Mouse (Mus musculus) small intestine, adult 2 months (tissue): ENCODE measurements at regions not wholly inside any gene's neighbourhood (a gene's known extent, or its start where the extent isn't known, plus 50 kb on each side); places are given as distances from the start of the nearest gene placed in this dataset.

Experiments used
- H3K27ac ChIP-seq: fragments of 200-500 bp; 2 replicates; pipeline ENCODE4 v1.5.1; 2012; ENCODE audit warnings: low read depth, low read length, control low read depth, inconsistent platforms; ENCODE audit not compliant: insufficient read depth
- H3K27me3 ChIP-seq: fragments of 200-500 bp; 2 replicates; pipeline ENCODE4 v1.6.1; 2012; ENCODE audit warnings: mild to moderate bottlenecking, moderate library complexity, low read length, inconsistent platforms; ENCODE audit not compliant: control insufficient read depth, insufficient read depth
- H3K36me3 ChIP-seq: fragments of 200-500 bp; 2 replicates; pipeline ENCODE4 v1.6.1; 2012; ENCODE audit warnings: mild to moderate bottlenecking, low read length, control low read depth, inconsistent platforms; ENCODE audit not compliant: control insufficient read depth, insufficient read depth
- H3K4me1 ChIP-seq: fragments of 200-500 bp; 2 replicates; pipeline ENCODE4 v1.6.1; 2012; ENCODE audit warnings: low read length, inconsistent platforms, mixed read lengths; ENCODE audit not compliant: control insufficient read depth, insufficient read depth, insufficient read length
- H3K4me3 ChIP-seq: fragments of 200-500 bp; 2 replicates; pipeline ENCODE4 v1.5.1; 2012; ENCODE audit warnings: low read depth, mild to moderate bottlenecking, control low read depth, inconsistent platforms, low read length, moderate library complexity
- CTCF ChIP-seq: fragments of 200-500 bp; IDR thresholded peaks from 2 replicates; pipeline ENCODE4 v1.5.1; 2012; ENCODE audit warnings: low read depth, mild to moderate bottlenecking, control low read depth, inconsistent platforms, low read length, moderate library complexity, mixed read lengths; ENCODE audit not compliant: insufficient replicate concordance, insufficient read length; ENCODE audit errors: extremely low read depth
- POLR2A ChIP-seq: fragments of 200-500 bp; IDR thresholded peaks from 2 replicates; pipeline ENCODE4 v1.6.1; 2012; ENCODE audit warnings: low read depth, mild to moderate bottlenecking, control low read depth, inconsistent platforms, low read length, moderate library complexity
- WGBS: fragments of 180-500 bp; shearing (Covaris S2); methylation state at CpG from one replicate; pipeline ENCODE4 v1.1.7; 2018; 5-methylcytosine and 5-hydroxymethylcytosine counted together

DNA sequence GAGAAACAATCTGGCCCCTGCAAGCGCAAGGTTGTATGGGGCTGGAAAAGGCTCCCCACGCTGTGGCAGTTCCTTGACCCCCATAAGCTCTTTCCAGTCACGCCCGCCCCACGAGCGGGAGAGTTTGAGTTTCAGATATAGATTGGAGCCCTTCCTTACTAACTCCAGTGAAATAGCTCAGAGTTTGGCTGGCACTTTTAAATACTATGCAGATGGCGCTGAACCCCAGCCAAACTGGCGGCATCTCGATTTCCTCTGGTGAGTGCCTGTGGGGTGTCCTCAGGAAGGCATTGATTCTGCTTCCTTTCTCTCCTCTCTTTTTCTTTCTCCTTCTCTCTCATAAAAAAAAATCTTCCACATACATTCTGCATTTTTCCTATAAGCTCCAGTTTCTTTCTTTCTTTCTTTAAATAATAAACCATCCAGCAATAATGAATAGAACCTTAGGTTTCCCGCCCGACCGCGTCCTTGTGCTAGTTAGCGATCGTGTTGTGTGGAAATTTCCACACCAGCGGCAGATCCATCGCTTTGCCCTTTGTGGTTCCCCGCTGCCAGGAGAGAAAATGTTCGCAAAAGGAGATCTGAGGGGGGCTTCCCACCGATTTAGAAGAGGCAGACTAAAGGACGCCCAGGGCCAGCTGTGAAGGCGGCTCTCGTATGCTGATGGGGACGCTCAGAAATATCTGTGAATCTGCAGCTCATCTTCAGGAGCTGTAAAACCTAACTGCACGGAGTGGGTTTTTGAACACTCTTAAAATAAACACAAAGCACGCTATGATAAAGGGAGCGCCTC is 247.8 kb downstream of the Etnk1 start:
- H3K36me3 ChIP-seq, result no peaks in the 10 kb centered on the region
- no peaks in the 10 kb centered on the region for H3K4me1 ChIP-seq
- H3K27ac ChIP-seq, result no peak overlapping the region
- TF ChIP-seq CTCF, result no peak
- no peak for TF ChIP-seq POLR2A
- no peaks in the 10 kb centered on the region for H3K27me3 ChIP-seq
- WGBS, result 83% methylated on average over 27 of the region's 27 CpGs
- H3K4me3 ChIP-seq, result no peak overlapping the region

DNA sequence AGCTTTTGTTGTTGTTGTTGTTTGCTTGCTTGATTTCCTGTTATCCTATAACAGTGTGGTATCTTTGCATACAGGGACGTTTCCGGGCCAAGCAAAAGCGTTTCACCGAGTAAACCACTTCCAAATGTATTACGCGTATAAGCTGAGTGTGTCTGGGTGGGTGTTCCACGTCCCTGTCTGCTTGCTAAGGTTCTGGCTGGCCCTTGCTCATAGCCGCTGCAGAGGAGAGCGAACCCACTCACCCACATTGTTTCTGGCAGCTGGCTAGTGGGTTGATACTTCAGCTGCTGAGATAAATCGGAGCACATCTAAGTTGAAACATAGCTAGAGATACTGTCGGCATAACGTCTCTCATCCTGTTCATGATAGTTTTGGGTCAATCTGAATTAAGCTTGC is 248.4 kb downstream of the Etnk1 start:
- TF ChIP-seq CTCF, result no peak
- TF ChIP-seq POLR2A, result no peak
- WGBS, result 89% methylated on average over 12 of the region's 12 CpGs
- no peaks in the 10 kb centered on the region for H3K4me1 ChIP-seq
- H3K4me3 ChIP-seq, result no peak overlapping the region
- no peak overlapping the region for H3K27ac ChIP-seq
- no peaks in the 10 kb centered on the region for H3K36me3 ChIP-seq
- H3K27me3 ChIP-seq, result no peaks in the 10 kb centered on the region

DNA sequence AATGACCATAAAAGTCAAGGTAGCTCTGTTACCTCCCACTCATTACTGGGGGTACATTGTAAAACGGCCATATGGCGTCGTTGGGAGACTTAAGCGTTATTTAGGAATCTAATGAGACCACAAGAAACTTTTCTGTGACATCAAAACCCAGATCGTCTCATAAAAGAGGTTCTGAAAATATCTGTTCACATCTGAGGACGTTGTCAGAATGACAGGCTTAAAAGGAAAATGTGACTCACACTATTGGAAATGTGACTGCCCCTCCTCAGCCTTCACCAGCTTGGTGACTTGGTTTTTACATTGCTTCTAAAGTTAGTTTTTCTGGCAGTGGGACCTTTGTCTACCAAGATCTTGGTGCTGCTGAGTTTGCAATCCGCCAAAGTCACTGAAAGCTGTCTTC is 252.9 kb downstream of the Etnk1 start:
- TF ChIP-seq POLR2A, result no peak
- TF ChIP-seq CTCF, result no peak
- 89% methylated on average over 7 of the region's 7 CpGs for WGBS
- H3K27me3 ChIP-seq, result no peaks in the 10 kb centered on the region
- no peaks in the 10 kb centered on the region for H3K4me1 ChIP-seq
- no peak overlapping the region for H3K27ac ChIP-seq
- no peak overlapping the region for H3K4me3 ChIP-seq
- no peaks in the 10 kb centered on the region for H3K36me3 ChIP-seq

DNA sequence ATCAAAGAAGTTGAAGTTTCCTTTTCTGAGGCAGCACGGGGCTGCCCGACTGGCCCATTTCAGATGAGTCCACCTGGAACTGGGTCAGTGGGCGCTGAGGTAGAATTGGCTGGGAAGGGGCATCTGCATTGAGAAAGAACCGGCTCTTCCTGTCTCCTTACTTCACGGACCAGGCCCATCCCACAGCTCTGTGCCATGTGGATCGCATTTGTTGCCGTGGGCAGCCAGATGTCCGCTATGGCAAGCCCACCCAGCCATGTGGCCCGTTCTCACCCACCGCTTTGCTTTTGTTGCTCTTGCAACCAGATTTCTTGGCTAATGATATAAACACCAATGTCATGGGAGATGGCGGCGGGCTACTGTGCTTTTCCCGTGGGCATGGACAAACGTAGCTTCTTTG is 256.0 kb downstream of the Etnk1 start:
- 94% methylated on average over 14 of the region's 14 CpGs for WGBS

DNA sequence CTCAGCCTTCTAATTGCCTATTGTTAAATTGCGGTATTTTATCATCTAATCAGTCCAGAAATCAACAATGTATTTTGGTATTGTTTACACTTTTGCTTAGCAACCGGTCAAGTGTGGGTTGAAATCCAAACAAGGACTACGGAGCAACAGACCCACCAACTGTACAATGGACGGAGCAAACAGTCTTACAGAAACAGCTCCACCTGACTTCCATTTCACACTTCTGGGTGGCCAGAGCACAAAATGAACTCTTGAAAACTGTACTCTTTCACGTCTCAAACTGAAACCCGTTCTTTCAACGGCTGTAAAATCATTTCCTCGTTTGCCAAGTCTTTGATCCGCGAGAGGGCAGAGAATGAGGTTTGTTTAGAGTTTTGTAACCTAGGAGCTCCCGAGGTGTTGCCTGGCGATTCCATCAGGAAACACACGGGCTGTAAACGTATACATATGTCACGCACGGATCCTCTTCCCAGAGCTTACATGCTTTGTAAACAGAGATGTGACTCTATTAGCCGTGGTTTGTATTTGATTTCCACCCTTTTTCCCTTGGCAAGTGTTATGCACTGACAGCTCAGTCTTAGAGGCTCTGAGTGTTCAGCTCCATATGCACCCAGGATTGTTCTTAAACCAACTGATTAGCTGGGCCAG is 258.3 kb downstream of the Etnk1 start:
- Histone ChIP-seq H3K27ac (no peak overlapping the region), H3K4me1 (peaks cover 6% of the 10 kb centered on the region; the same call in 1 of the 2 replicates), H3K27me3 (no peaks in the 10 kb centered on the region), H3K36me3 (no peaks in the 10 kb centered on the region), H3K4me3 (peak overlapping the region; percentile 16; the same call in 1 of the 2 replicates)
- TF ChIP-seq POLR2A (no peak), CTCF (no peak)
- 5% methylated on average over 17 of the region's 17 CpGs for WGBS

More for the DNA sequence above, 256.0 kb downstream of the Etnk1 start:
- Histone ChIP-seq H3K4me1 (peaks cover 6% of the 10 kb centered on the region; the same call in 1 of the 2 replicates), H3K27me3 (no peaks in the 10 kb centered on the region), H3K4me3 (no peak overlapping the region), H3K36me3 (no peaks in the 10 kb centered on the region), H3K27ac (no peak overlapping the region)
- no peak for TF ChIP-seq POLR2A
- TF ChIP-seq CTCF, result no peak

DNA sequence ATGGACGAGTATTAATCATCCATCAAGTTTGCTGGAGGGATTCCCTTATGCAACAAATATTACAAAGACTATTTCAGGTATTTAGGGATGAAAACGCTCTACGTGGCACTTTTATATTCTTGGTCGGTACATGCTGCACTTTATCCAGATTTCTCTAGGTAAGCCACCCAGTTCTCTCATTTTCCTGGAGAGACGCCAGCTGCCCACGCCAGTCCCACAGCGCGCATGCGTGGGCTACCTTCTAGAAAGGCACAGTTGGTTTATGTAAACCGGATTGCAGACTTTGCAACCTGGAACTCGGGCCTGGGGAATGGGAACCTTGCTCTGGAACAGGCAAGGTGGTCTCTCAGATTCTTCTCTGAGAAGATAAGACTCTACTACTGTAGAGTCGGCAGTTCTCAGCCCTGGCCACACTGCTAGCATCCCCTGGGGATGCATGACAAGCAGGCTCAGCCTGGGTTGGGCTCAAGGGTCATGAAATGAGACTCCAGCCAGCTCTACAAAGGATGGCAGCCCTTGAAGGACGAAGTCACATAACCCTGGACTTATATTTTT is 265.0 kb downstream of the Etnk1 start:
- Histone ChIP-seq H3K27me3 (no peaks in the 10 kb centered on the region), H3K27ac (no peak overlapping the region), H3K4me1 (no peaks in the 10 kb centered on the region), H3K4me3 (no peak overlapping the region), H3K36me3 (no peaks in the 10 kb centered on the region)
- 87% methylated on average over 13 of the region's 13 CpGs for WGBS
- TF ChIP-seq POLR2A (no peak), CTCF (no peak)
